Mouse (Mus musculus): ENCODE measurements around the gene Chd4. TPM values are rescaled to one million over a fixed set of nuclear protein-coding genes. Genes with fewer than 3 reads are reported as not detected.

Chd4 gene
- polyA plus RNA-seq, 1 experiment = 99.7 TPM

DNA sequence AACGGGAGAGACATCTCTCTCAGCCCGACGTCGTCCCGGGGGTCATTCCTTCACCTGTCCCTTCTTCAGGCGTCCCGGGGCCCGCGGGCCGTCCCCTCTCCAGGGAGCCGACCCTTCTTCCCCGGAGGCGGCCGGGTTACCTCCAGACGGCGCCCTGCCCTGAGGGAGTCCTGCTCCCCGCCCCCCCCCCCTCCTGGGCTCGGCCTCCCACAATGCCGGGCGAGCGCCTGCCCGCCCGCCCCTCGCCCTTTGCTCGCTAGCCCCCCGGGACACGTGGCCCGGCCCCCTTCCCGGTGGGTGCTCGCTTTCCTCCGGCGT lies 457 bp downstream of the Chd4 start:
- Histone ChIP-seq H3K27me3 (ENCODE audit: control insufficient read depth, insufficient read depth, insufficient read length) (no peaks in the 10 kb centered on the region), H3K4me3 (ENCODE audit: insufficient read depth, poor library complexity, severe bottlenecking) (peak overlapping the region; percentile 92), H3K79me2 (ENCODE audit: control insufficient read depth, insufficient read depth) (peaks cover 50% of the 10 kb centered on the region), H3ac (ENCODE audit: control insufficient read depth, insufficient read length, low read depth) (peak overlapping the region; percentile 83), H3K79me3 (ENCODE audit: low read depth) (peaks cover 43% of the 10 kb centered on the region), H3K36me3 (ENCODE audit: control insufficient read depth, insufficient read depth) (peaks cover 27% of the 10 kb centered on the region)
- TF ChIP-seq CEBPB (IDR thresholded peaks at IDR 0.05; ENCODE audit: low read depth) = no peak
- no peak for TF ChIP-seq MYOG (IDR thresholded peaks at IDR 0.05; ENCODE audit: control insufficient read depth, extremely low read depth, insufficient read length)
- no peak for TF ChIP-seq USF1 (IDR thresholded peaks at IDR 0.05; ENCODE audit: low read depth)
- TF ChIP-seq MYOD1 (IDR thresholded peaks at IDR 0.05; ENCODE audit: control insufficient read depth, insufficient read length, low read depth) = no peak
- TF ChIP-seq FOSL1 (IDR thresholded peaks at IDR 0.05; ENCODE audit: insufficient read depth, low read length, poor library complexity, severe bottlenecking) = no peak
- no peak for TF ChIP-seq MAX (IDR thresholded peaks at IDR 0.05)
- no peak for TF ChIP-seq CTCF (IDR thresholded peaks at IDR 0.05; ENCODE audit: control insufficient read depth, insufficient read depth, insufficient read length)

DNA sequence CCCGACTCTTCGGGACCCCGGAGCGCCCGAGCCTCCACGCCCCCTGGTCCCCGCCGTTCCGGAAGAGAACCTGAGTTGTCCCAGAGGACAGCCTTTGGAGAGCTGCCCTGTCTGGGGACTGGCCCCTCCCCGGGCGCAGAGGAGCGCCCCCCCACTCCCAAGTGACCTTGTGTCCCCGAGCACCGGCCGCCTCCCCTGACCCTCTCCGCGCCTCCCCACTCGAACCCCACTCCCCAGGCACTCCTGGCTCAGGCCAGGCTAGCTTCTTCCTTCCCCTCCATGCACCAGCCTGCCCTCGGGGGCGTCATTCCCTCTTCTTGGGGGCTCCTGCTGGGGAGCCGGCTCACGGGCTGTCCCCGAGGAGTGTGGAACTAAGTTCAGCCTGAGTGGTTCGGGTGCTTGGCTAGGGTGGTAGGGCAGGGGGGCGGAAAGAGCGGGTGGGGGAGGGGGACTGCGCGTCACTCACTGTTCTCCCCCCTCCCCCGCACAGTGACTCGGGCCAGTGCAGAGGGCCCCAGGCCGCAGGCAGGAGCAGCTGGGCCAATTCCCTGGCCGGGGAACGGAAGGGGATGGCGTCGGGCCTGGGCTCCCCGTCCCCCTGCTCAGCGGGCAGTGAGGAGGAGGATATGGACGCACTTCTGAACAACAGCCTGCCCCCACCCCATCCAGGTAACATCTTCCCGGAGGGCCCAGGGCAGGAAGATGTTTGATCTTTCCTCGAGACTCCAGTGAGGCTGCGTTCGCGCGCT lies 990 bp downstream of the Chd4 start:
- Histone ChIP-seq H3K79me3 (ENCODE audit: low read depth) (peaks cover 47% of the 10 kb centered on the region), H3ac (ENCODE audit: control insufficient read depth, insufficient read length, low read depth) (peak overlapping the region; percentile 83), H3K36me3 (ENCODE audit: control insufficient read depth, insufficient read depth) (peaks cover 33% of the 10 kb centered on the region), H3K4me3 (ENCODE audit: insufficient read depth, poor library complexity, severe bottlenecking) (peak overlapping the region; percentile 92), H3K79me2 (ENCODE audit: control insufficient read depth, insufficient read depth) (peaks cover 55% of the 10 kb centered on the region), H3K27me3 (ENCODE audit: control insufficient read depth, insufficient read depth, insufficient read length) (no peaks in the 10 kb centered on the region)
- TF ChIP-seq MYOD1 (IDR thresholded peaks at IDR 0.05; ENCODE audit: control insufficient read depth, insufficient read length, low read depth) = no peak
- TF ChIP-seq MYOG (IDR thresholded peaks at IDR 0.05; ENCODE audit: control insufficient read depth, extremely low read depth, insufficient read length) = no peak
- no peak for TF ChIP-seq CTCF (IDR thresholded peaks at IDR 0.05; ENCODE audit: control insufficient read depth, insufficient read depth, insufficient read length)
- TF ChIP-seq CEBPB (IDR thresholded peaks at IDR 0.05; ENCODE audit: low read depth) = no peak
- no peak for TF ChIP-seq USF1 (IDR thresholded peaks at IDR 0.05; ENCODE audit: low read depth)
- TF ChIP-seq MAX (IDR thresholded peaks at IDR 0.05) = no peak
- TF ChIP-seq FOSL1 (IDR thresholded peaks at IDR 0.05; ENCODE audit: insufficient read depth, low read length, poor library complexity, severe bottlenecking) = no peak

DNA sequence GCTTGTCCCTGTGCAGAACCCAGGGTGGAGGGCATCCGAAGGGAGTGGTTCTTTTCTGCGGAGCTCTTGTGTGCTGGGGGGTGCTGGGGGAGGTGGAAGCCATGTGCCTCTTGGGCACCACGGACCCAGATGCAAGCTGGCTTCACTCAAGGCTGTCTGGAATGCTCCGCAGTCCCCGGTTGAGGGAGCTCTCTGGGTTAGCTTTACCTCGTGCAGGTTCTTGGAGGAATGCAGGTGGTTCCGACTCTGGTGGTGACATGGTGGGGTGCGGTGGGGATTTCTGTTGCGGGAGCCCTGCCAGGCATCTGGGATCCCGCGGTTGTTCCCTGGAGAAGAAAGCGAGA lies 1.5 kb downstream of the Chd4 start:
- H3ac ChIP-seq (ENCODE audit: control insufficient read depth, insufficient read length, low read depth) = peak overlapping the region; percentile 83
- no peaks in the 10 kb centered on the region for H3K27me3 ChIP-seq (ENCODE audit: control insufficient read depth, insufficient read depth, insufficient read length)
- peaks cover 38% of the 10 kb centered on the region for H3K36me3 ChIP-seq (ENCODE audit: control insufficient read depth, insufficient read depth)
- H3K79me3 ChIP-seq (ENCODE audit: low read depth) = peaks cover 47% of the 10 kb centered on the region
- peaks cover 60% of the 10 kb centered on the region for H3K79me2 ChIP-seq (ENCODE audit: control insufficient read depth, insufficient read depth)
- TF ChIP-seq MYOG (IDR thresholded peaks at IDR 0.05; ENCODE audit: control insufficient read depth, extremely low read depth, insufficient read length) = no peak
- TF ChIP-seq MYOD1 (IDR thresholded peaks at IDR 0.05; ENCODE audit: control insufficient read depth, insufficient read length, low read depth) = no peak
- TF ChIP-seq FOSL1 (IDR thresholded peaks at IDR 0.05; ENCODE audit: insufficient read depth, low read length, poor library complexity, severe bottlenecking) = no peak
- TF ChIP-seq USF1 (IDR thresholded peaks at IDR 0.05; ENCODE audit: low read depth) = no peak
- TF ChIP-seq CEBPB (IDR thresholded peaks at IDR 0.05; ENCODE audit: low read depth) = no peak
- no peak for TF ChIP-seq MAX (IDR thresholded peaks at IDR 0.05)
- no peak for TF ChIP-seq CTCF (IDR thresholded peaks at IDR 0.05; ENCODE audit: control insufficient read depth, insufficient read depth, insufficient read length)
- H3K4me3 ChIP-seq (ENCODE audit: insufficient read depth, poor library complexity, severe bottlenecking) = peak overlapping the region; percentile 92

DNA sequence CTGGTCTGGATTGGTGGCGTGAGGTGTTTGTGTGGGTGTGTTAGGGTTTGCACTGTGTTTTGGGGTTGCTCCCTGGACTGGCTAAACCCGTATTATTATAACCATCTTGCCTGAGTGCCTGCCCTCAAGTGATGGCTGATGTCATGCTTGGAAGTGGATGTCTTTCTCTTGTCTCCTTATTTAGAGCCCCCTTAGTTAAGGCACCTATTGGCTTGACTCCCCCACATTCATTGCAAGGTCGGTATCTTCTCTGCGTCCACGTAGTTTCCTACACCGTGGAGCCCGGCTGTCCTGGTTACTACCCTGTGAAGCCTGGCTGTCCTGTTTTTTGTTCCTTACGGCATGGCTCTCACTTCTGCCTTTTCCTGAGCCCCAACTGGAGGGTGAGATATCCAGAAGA lies 2.2 kb downstream of the Chd4 start:
- no peaks in the 10 kb centered on the region for H3K27me3 ChIP-seq (ENCODE audit: control insufficient read depth, insufficient read depth, insufficient read length)
- peak overlapping the region; percentile 92 for H3K4me3 ChIP-seq (ENCODE audit: insufficient read depth, poor library complexity, severe bottlenecking)
- no peak for TF ChIP-seq MAX (IDR thresholded peaks at IDR 0.05)
- H3K79me2 ChIP-seq (ENCODE audit: control insufficient read depth, insufficient read depth) = peaks cover 67% of the 10 kb centered on the region
- H3ac ChIP-seq (ENCODE audit: control insufficient read depth, insufficient read length, low read depth) = peak overlapping the region; percentile 83
- H3K36me3 ChIP-seq (ENCODE audit: control insufficient read depth, insufficient read depth) = peaks cover 45% of the 10 kb centered on the region
- peaks cover 47% of the 10 kb centered on the region for H3K79me3 ChIP-seq (ENCODE audit: low read depth)

DNA sequence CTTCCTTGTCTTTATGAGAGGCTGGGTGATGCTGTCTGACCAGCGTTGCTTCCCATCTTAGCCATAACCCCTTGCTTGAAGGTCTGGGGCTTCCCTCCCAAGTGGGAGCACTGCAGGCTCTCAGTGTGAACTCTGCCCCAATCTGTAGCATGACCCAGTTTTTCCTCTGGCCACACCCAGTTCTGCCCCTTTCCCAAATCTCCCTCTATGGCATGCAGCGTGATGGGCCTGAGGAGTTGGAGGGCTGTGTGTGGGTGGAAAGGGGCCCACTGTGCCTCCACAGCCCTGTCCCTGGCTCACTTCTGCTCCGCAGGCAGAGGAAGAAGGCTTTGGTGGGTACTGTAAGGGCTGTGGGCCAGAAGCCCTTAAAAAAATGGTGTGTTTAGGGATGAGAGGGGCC lies 2.7 kb downstream of the Chd4 start:
- H3K79me3 ChIP-seq (ENCODE audit: low read depth) = peaks cover 47% of the 10 kb centered on the region
- H3K36me3 ChIP-seq (ENCODE audit: control insufficient read depth, insufficient read depth) = peaks cover 48% of the 10 kb centered on the region
- TF ChIP-seq MAX (IDR thresholded peaks at IDR 0.05) = no peak
- no peak for TF ChIP-seq USF1 (IDR thresholded peaks at IDR 0.05; ENCODE audit: low read depth)
- TF ChIP-seq CTCF (IDR thresholded peaks at IDR 0.05; ENCODE audit: control insufficient read depth, insufficient read depth, insufficient read length) = no peak
- no peak for TF ChIP-seq MYOD1 (IDR thresholded peaks at IDR 0.05; ENCODE audit: control insufficient read depth, insufficient read length, low read depth)
- no peak for TF ChIP-seq MYOG (IDR thresholded peaks at IDR 0.05; ENCODE audit: control insufficient read depth, extremely low read depth, insufficient read length)
- no peak for TF ChIP-seq FOSL1 (IDR thresholded peaks at IDR 0.05; ENCODE audit: insufficient read depth, low read length, poor library complexity, severe bottlenecking)
- no peak for TF ChIP-seq CEBPB (IDR thresholded peaks at IDR 0.05; ENCODE audit: low read depth)
- no peaks in the 10 kb centered on the region for H3K27me3 ChIP-seq (ENCODE audit: control insufficient read depth, insufficient read depth, insufficient read length)
- H3K79me2 ChIP-seq (ENCODE audit: control insufficient read depth, insufficient read depth) = peaks cover 70% of the 10 kb centered on the region
- peak overlapping the region; percentile 92 for H3K4me3 ChIP-seq (ENCODE audit: insufficient read depth, poor library complexity, severe bottlenecking)
- peak overlapping the region; percentile 36 for H3ac ChIP-seq (ENCODE audit: control insufficient read depth, insufficient read length, low read depth)

DNA sequence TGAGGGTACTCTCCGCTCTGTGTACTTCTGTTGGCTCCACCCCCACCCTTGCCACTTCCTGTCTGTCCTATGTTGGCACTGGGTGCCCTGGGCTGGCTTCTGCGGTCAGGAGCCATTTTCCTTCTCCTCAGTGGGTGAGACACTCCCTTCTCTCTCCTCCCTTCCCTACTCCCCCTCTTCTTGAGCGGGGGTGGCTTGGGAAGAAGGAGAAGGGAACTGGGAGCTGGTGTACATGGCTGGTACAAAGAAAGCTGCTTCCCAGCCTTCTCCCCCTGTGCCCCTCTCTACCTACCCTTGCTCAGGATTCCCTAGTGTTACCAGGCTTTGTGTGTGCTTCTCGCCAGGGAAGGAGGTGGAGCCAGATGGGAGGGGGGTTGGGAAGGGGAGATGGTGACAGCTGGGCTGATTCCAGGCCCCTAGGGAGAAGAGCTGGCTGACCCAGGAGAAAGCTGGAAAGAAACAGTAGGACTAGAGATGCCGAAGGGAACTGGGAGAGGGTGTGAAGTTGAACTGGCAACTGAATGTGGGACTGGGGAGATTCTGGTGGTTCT lies 3.7 kb downstream of the Chd4 start:
- peaks cover 56% of the 10 kb centered on the region for H3K36me3 ChIP-seq (ENCODE audit: control insufficient read depth, insufficient read depth)
- H3ac ChIP-seq (ENCODE audit: control insufficient read depth, insufficient read length, low read depth) = peak overlapping the region; percentile 46
- H3K27me3 ChIP-seq (ENCODE audit: control insufficient read depth, insufficient read depth, insufficient read length) = no peaks in the 10 kb centered on the region
- H3K4me3 ChIP-seq (ENCODE audit: insufficient read depth, poor library complexity, severe bottlenecking) = peak overlapping the region; percentile 92
- TF ChIP-seq MYOD1 (IDR thresholded peaks at IDR 0.05; ENCODE audit: control insufficient read depth, insufficient read length, low read depth) = peak; percentile 43
- no peak for TF ChIP-seq MYOG (IDR thresholded peaks at IDR 0.05; ENCODE audit: control insufficient read depth, extremely low read depth, insufficient read length)
- peaks cover 50% of the 10 kb centered on the region for H3K79me3 ChIP-seq (ENCODE audit: low read depth)
- H3K79me2 ChIP-seq (ENCODE audit: control insufficient read depth, insufficient read depth) = peaks cover 77% of the 10 kb centered on the region

Measured in C2C12 (cell line).